Mouse (Mus musculus) myocyte (in vitro differentiated cells): Measurements from ENCODE around the gene Timm22. TPM values are rescaled to one million over a fixed set of nuclear protein-coding genes. Genes with fewer than 3 reads are reported as not detected.

Experiments used
- H3K27me3 ChIP-seq: one replicate; pipeline ENCODE4 v1.6.1; 2011; ENCODE audit not compliant: control insufficient read depth, insufficient read depth, insufficient read length
- H3K36me3 ChIP-seq: one replicate; pipeline ENCODE4 v1.6.1; 2011; ENCODE audit not compliant: control insufficient read depth, insufficient read depth
- H3K4me2 ChIP-seq: one replicate; pipeline ENCODE4 v1.6.1; 2011; ENCODE audit warnings: low read depth, control low read depth
- H3K4me3 ChIP-seq: one replicate; pipeline ENCODE4 v1.5.1; 2011; ENCODE audit warnings: mild to moderate bottlenecking, control low read depth, moderate library complexity
- H3K79me2 ChIP-seq: one replicate; pipeline ENCODE4 v1.6.1; 2011; ENCODE audit not compliant: control insufficient read depth, insufficient read depth
- H3ac ChIP-seq: one replicate; pipeline ENCODE4 v1.6.1; 2011; ENCODE audit not compliant: control insufficient read depth, insufficient read length
- CEBPB ChIP-seq: IDR thresholded peaks from 2 replicates; pipeline ENCODE4 v1.6.1; 2011; ENCODE audit warnings: mild to moderate bottlenecking, moderate library complexity; ENCODE audit not compliant: poor library complexity, insufficient read depth, severe bottlenecking
- E2F4 ChIP-seq: IDR thresholded peaks from one replicate; pipeline ENCODE4 v1.6.1; 2011; ENCODE audit warnings: mild to moderate bottlenecking, control low read depth, moderate library complexity; ENCODE audit not compliant: insufficient read depth
- MAX ChIP-seq: IDR thresholded peaks from one replicate; pipeline ENCODE4 v1.6.1; 2011; ENCODE audit warnings: low read depth, mild to moderate bottlenecking, control low read depth
- MYOD1 ChIP-seq, 3 experiments: IDR thresholded peaks; one replicate each; pipeline ENCODE4 v1.6.1; 2011; ENCODE audit warnings: control low read depth in 2 of 3, low read depth in 2 of 3, mild to moderate bottlenecking in 2 of 3, moderate library complexity in 1 of 3; ENCODE audit not compliant: insufficient read length in 2 of 3, control insufficient read depth in 1 of 3
- MYOG ChIP-seq, 3 experiments: IDR thresholded peaks; one replicate each; pipeline ENCODE4 v1.6.1; 2011; ENCODE audit warnings: control low read depth in 2 of 3, low read depth in 2 of 3, mild to moderate bottlenecking in 2 of 3; ENCODE audit not compliant: insufficient read length in 2 of 3, control insufficient read depth in 1 of 3, insufficient read depth in 1 of 3
- POLR2A ChIP-seq: IDR thresholded peaks from one replicate; pipeline ENCODE4 v1.6.1; 2011; ENCODE audit warnings: low read depth, mild to moderate bottlenecking, control low read depth, moderate library complexity; ENCODE audit not compliant: insufficient read length
- POLR2AphosphoS2 ChIP-seq: IDR thresholded peaks from one replicate; pipeline ENCODE4 v1.6.1; 2011; ENCODE audit warnings: low read depth, control low read depth; ENCODE audit not compliant: insufficient read length
- REST ChIP-seq: IDR thresholded peaks from one replicate; pipeline ENCODE4 v1.6.1; 2011; ENCODE audit warnings: mild to moderate bottlenecking, control low read depth, moderate library complexity; ENCODE audit not compliant: insufficient read depth, insufficient read length
- SRF ChIP-seq: IDR thresholded peaks from one replicate; pipeline ENCODE4 v1.6.1; 2011; ENCODE audit warnings: low read depth; ENCODE audit not compliant: control insufficient read depth, insufficient read length
- TCF12 ChIP-seq: IDR thresholded peaks from one replicate; pipeline ENCODE4 v1.6.1; 2011; ENCODE audit warnings: mild to moderate bottlenecking, control low read depth; ENCODE audit not compliant: poor library complexity, insufficient read depth, severe bottlenecking
- TCF3 ChIP-seq: IDR thresholded peaks from one replicate; pipeline ENCODE4 v1.6.1; 2011; ENCODE audit warnings: low read depth, control low read depth; ENCODE audit not compliant: insufficient read length
- USF1 ChIP-seq: IDR thresholded peaks from one replicate; pipeline ENCODE4 v1.6.1; 2011; ENCODE audit warnings: low read depth, mild to moderate bottlenecking, control low read depth, moderate library complexity
- polyA plus RNA-seq: library from polyadenylated mRNA; unstranded; fragments of >200 nt; fragmentation: generic; extraction: Trizol; gene quantifications from one replicate; pipeline ENCODE4 v1.2.1, GENCODE M21; 2012; ENCODE audit warnings: missing spikeins

Gene Timm22
- polyA plus RNA-seq, 1 experiment = 101 TPM

GRCm38 (mm10) chr11:76384307-76384706, 22.4 kb upstream of the Timm22 start:
- TF ChIP-seq TCF12 (no peak), REST (no peak), CEBPB (no peak), USF1 (no peak), SRF (no peak)
- Histone ChIP-seq H3K27me3 (no peaks in the 10 kb centered on the region), H3K36me3 (no peaks in the 10 kb centered on the region), H3K4me3 (no peak overlapping the region), H3K4me2 (no peak overlapping the region), H3ac (no peak overlapping the region), H3K79me2 (peaks cover 92% of the 10 kb centered on the region)

- Histone ChIP-seq H3K79me2 (peaks cover 93% of the 10 kb centered on the region), H3K4me2 (no peak overlapping the region), H3K4me3 (no peak overlapping the region), H3K27me3 (no peaks in the 10 kb centered on the region), H3ac (no peak overlapping the region), H3K36me3 (no peaks in the 10 kb centered on the region)
- TF ChIP-seq E2F4 (no peak), CEBPB (no peak), MYOG (IDR thresholded peaks at IDR 0.05; ENCODE audit: control insufficient read depth in 1 of 3, insufficient read depth in 1 of 3, insufficient read length in 2 of 3, low read depth in 2 of 3) (no peak), TCF12 (no peak), POLR2A (no peak), MYOD1 (IDR thresholded peaks at IDR 0.05; ENCODE audit: control insufficient read depth in 1 of 3, insufficient read length in 2 of 3, low read depth in 2 of 3) (no peak), USF1 (no peak), REST (no peak), MAX (no peak), TCF3 (no peak), SRF (no peak), POLR2AphosphoS2 (no peak)
These were observed 21.7 kb upstream of the Timm22 start for GRCm38 (mm10) chr11:76385017-76385416.

- H3K4me3 ChIP-seq = no peak overlapping the region
- H3K4me2 ChIP-seq = no peak overlapping the region
- H3K27me3 ChIP-seq = no peaks in the 10 kb centered on the region
- H3ac ChIP-seq = no peak overlapping the region
- TF ChIP-seq MYOG (IDR thresholded peaks at IDR 0.05; ENCODE audit: control insufficient read depth in 1 of 3, insufficient read depth in 1 of 3, insufficient read length in 2 of 3, low read depth in 2 of 3) = no peak
- TF ChIP-seq TCF12 = no peak
- TF ChIP-seq POLR2A = no peak
- TF ChIP-seq MYOD1 (IDR thresholded peaks at IDR 0.05; ENCODE audit: control insufficient read depth in 1 of 3, insufficient read length in 2 of 3, low read depth in 2 of 3) = no peak
- no peak for TF ChIP-seq SRF
- no peak for TF ChIP-seq REST
- no peak for TF ChIP-seq MAX
- TF ChIP-seq USF1 = no peak
- TF ChIP-seq POLR2AphosphoS2 = no peak
- no peak for TF ChIP-seq E2F4
- TF ChIP-seq CEBPB = no peak
- no peak for TF ChIP-seq TCF3
- no peaks in the 10 kb centered on the region for H3K36me3 ChIP-seq
- peaks cover 94% of the 10 kb centered on the region for H3K79me2 ChIP-seq
These were observed 21.0 kb upstream of the Timm22 start for GRCm38 (mm10) chr11:76385746-76386145.

- Histone ChIP-seq H3K27me3 (no peaks in the 10 kb centered on the region), H3K4me3 (no peak overlapping the region), H3K36me3 (no peaks in the 10 kb centered on the region), H3K4me2 (no peak overlapping the region), H3ac (no peak overlapping the region), H3K79me2 (peaks cover 94% of the 10 kb centered on the region)
- TF ChIP-seq TCF3 (no peak), MYOD1 (IDR thresholded peaks at IDR 0.05; ENCODE audit: control insufficient read depth in 1 of 3, insufficient read length in 2 of 3, low read depth in 2 of 3) (no peak), E2F4 (no peak), POLR2AphosphoS2 (no peak), USF1 (no peak), MAX (no peak), TCF12 (no peak), SRF (no peak), MYOG (IDR thresholded peaks at IDR 0.05; ENCODE audit: control insufficient read depth in 1 of 3, insufficient read depth in 1 of 3, insufficient read length in 2 of 3, low read depth in 2 of 3) (no peak), REST (no peak), CEBPB (no peak), POLR2A (no peak)
These were observed 19.7 kb upstream of the Timm22 start for GRCm38 (mm10) chr11:76387097-76387496.

- Histone ChIP-seq H3K79me2 (peaks cover 95% of the 10 kb centered on the region), H3K36me3 (no peaks in the 10 kb centered on the region), H3ac (no peak overlapping the region), H3K4me2 (no peak overlapping the region), H3K27me3 (no peaks in the 10 kb centered on the region), H3K4me3 (no peak overlapping the region)
- no peak for TF ChIP-seq TCF12
- TF ChIP-seq MYOD1 (IDR thresholded peaks at IDR 0.05; ENCODE audit: control insufficient read depth in 1 of 3, insufficient read length in 2 of 3, low read depth in 2 of 3) = no peak
- TF ChIP-seq USF1 = no peak
- TF ChIP-seq REST = no peak
- TF ChIP-seq E2F4 = no peak
These were observed 18.0 kb upstream of the Timm22 start for GRCm38 (mm10) chr11:76388711-76389110.
